Mouse (Mus musculus): ENCODE measurements at regions not wholly inside any gene's neighbourhood (a gene's known extent, or its start where the extent isn't known, plus 50 kb on each side); places are given as distances from the start of the nearest gene placed in this dataset.

DNA sequence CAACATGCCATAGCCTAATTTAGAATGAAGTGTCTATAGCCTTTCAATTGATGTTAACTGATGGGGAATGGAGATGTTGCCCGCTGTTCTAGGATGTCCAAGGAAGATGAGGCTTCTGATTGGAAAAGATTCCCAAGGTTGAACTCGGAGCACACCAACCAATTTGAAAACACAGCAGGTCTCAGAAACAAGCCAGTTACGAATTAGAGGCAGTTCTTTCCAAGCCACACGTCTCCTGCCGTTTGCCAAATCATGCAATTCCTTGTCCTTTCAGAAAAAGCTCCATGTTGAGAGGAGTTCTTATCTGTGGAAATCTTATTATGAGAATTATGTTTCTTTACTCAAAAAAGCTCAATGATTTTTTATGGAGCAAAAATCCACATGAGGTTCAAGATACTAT lies 71.5 kb upstream of the Npy2r start:
- H3K27ac ChIP-seq (ENCODE audit: low read depth, low read length): no peak overlapping the region
- no peak overlapping the region for H3K4me3 ChIP-seq (ENCODE audit: low read depth, low read length)
- TF ChIP-seq CTCF (IDR thresholded peaks at IDR 0.05; ENCODE audit: low read depth): no peak
- ATAC-seq: no peak
- H3K9me3 ChIP-seq (ENCODE audit: control insufficient read depth): no peaks in the 10 kb centered on the region
- H3K36me3 ChIP-seq (ENCODE audit: control insufficient read depth, insufficient read depth): no peaks in the 10 kb centered on the region
- H3K9ac ChIP-seq (ENCODE audit: low read depth, low read length): no peak overlapping the region
- no peaks in the 10 kb centered on the region for H3K4me1 ChIP-seq (replicated peaks; ENCODE audit: control insufficient read depth, insufficient read depth, low read length)
- H3K4me2 ChIP-seq (replicated peaks; ENCODE audit: low read depth): no peak overlapping the region
- 90% methylated on average over 5 of the region's 5 CpGs for WGBS
- H3K27me3 ChIP-seq (replicated peaks; ENCODE audit: control insufficient read depth, insufficient read depth, low read length): no peaks in the 10 kb centered on the region

DNA sequence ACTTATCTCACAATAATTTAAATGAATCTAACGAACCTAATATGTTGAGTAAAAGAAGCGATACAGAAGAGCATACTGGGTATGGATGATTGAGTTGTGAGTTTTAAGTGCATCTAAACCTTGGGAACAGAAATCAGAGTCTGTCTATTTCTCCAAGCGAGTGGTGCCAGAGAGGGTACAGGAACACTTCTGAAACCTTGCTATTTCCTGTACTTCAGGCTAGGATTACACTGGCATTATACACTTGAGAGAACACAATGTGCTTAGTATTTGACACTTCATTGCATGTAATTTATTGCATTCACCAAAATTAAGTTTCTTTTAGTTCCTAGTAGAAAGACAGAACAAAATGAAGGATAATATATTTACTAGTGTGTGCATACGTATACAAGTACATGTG lies 54.0 kb upstream of the Npy2r start:
- H3K27me3 ChIP-seq (replicated peaks; ENCODE audit: control insufficient read depth, insufficient read depth, low read length): no peaks in the 10 kb centered on the region
- no peaks in the 10 kb centered on the region for H3K4me1 ChIP-seq (replicated peaks; ENCODE audit: control insufficient read depth, insufficient read depth, low read length)
- no peak overlapping the region for H3K4me3 ChIP-seq (ENCODE audit: low read depth, low read length)
- H3K4me2 ChIP-seq (replicated peaks; ENCODE audit: low read depth): no peak overlapping the region
- WGBS: 83% methylated on average over 4 of the region's 4 CpGs
- H3K9ac ChIP-seq (ENCODE audit: low read depth, low read length): no peak overlapping the region
- no peak for ATAC-seq
- H3K27ac ChIP-seq (ENCODE audit: low read depth, low read length): no peak overlapping the region
- H3K36me3 ChIP-seq (ENCODE audit: control insufficient read depth, insufficient read depth): no peaks in the 10 kb centered on the region
- H3K9me3 ChIP-seq (ENCODE audit: control insufficient read depth): no peaks in the 10 kb centered on the region
- TF ChIP-seq CTCF (IDR thresholded peaks at IDR 0.05; ENCODE audit: low read depth): no peak

GRCm38 (mm10) chr3:82598656-82599055 lies 50.8 kb upstream of the Npy2r start:
- Histone ChIP-seq H3K9ac (ENCODE audit: low read depth, low read length) (no peak overlapping the region), H3K4me1 (replicated peaks; ENCODE audit: control insufficient read depth, insufficient read depth, low read length) (no peaks in the 10 kb centered on the region), H3K9me3 (ENCODE audit: control insufficient read depth) (no peaks in the 10 kb centered on the region), H3K27me3 (replicated peaks; ENCODE audit: control insufficient read depth, insufficient read depth, low read length) (no peaks in the 10 kb centered on the region), H3K4me3 (ENCODE audit: low read depth, low read length) (no peak overlapping the region), H3K27ac (ENCODE audit: low read depth, low read length) (no peak overlapping the region), H3K36me3 (ENCODE audit: control insufficient read depth, insufficient read depth) (no peaks in the 10 kb centered on the region), H3K4me2 (replicated peaks; ENCODE audit: low read depth) (no peak overlapping the region)
- no peak for ATAC-seq
- TF ChIP-seq CTCF (IDR thresholded peaks at IDR 0.05; ENCODE audit: low read depth): no peak
- 77% methylated on average over 1 of the region's 1 CpGs for WGBS
